Mouse (Mus musculus) E14TG2a.4 (cell line): ENCODE results near the gene Cd33.

Experiments
- H3K27me3 ChIP-seq: 2 replicates; pipeline ENCODE4 v1.6.1; 2014; ENCODE audit warnings: low read length, control low read depth; ENCODE audit not compliant: insufficient read depth
- H3K36me3 ChIP-seq: 2 replicates; pipeline ENCODE4 v1.6.1; 2014; ENCODE audit warnings: low read length, control low read depth; ENCODE audit not compliant: insufficient read depth
- H3K4me1 ChIP-seq: replicated peaks from 2 replicates; pipeline ENCODE4 v1.6.1; 2014; ENCODE audit warnings: low read depth, low read length, control low read depth
- H3K4me3 ChIP-seq: replicated peaks from 2 replicates; pipeline ENCODE4 v1.5.1; 2014; ENCODE audit warnings: mild to moderate bottlenecking, low read length
- H3K9me3 ChIP-seq: 2 replicates; pipeline ENCODE4 v1.6.1; 2014; ENCODE audit warnings: low read length, control low read depth
- CTCF ChIP-seq: conservative IDR thresholded peaks from 2 replicates; pipeline ENCODE4 v1.5.1; 2014; ENCODE audit warnings: low read length
- NANOG ChIP-seq: IDR thresholded peaks from 2 replicates; pipeline ENCODE4 v1.6.1; 2014; ENCODE audit warnings: borderline replicate concordance, low read length, mixed read lengths
- POU5F1 ChIP-seq: IDR thresholded peaks from 2 replicates; pipeline ENCODE4 v1.6.1; 2014; ENCODE audit warnings: low read length, borderline replicate concordance

The Cd33 gene

GRCm38 (mm10) chr7:43490861-43491260 lies 53.4 kb downstream of the Cd33 start:
- 0 out of 2 replicates have a peak overlapping the region, but pooled peaks have one; percentile 72 for H3K4me3 ChIP-seq
- peaks cover 28% of the 10 kb centered on the region for H3K4me1 ChIP-seq
- H3K27me3 ChIP-seq: peaks cover 83% of the 10 kb centered on the region
- H3K9me3 ChIP-seq: no peaks in the 10 kb centered on the region
- no peaks in the 10 kb centered on the region for H3K36me3 ChIP-seq
- TF ChIP-seq CTCF (no peak), POU5F1 (no peak), NANOG (no peak)

GRCm38 (mm10) chr7:43490182-43490584 lies 54.0 kb downstream of the Cd33 start:
- peak overlapping the region; percentile 72 for H3K4me3 ChIP-seq
- no peaks in the 10 kb centered on the region for H3K36me3 ChIP-seq
- H3K27me3 ChIP-seq: peaks cover 83% of the 10 kb centered on the region
- no peak for TF ChIP-seq CTCF
- TF ChIP-seq NANOG: no peak
- no peak for TF ChIP-seq POU5F1
- peaks cover 24% of the 10 kb centered on the region for H3K4me1 ChIP-seq
- H3K9me3 ChIP-seq: no peaks in the 10 kb centered on the region

DNA sequence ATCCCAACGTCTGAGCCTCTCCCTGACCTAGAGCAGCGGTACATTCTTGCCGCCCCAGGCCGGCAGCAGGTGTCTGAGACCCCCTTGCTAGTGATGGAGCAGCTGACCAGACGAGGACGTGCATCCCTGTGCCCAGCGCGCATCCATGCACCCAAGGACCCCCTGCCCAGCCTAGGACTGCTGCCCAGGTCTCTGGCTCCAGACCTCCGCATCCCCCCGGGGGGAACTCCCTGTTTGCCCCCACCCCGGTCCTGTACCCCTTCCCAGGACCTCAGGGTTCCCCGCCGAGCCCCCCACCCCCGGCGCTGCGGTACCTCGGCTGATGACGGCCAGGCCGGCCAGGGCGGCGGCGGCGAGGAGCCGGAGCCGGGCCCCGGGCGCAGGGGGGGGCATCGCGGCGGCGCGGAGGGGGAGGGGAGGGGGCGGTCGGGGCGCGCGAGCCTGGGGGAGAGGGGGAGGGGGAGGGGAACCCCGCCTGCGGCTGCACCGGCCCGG lies 54.5 kb downstream of the Cd33 start, which contains the start of gene Iglon5:
Gene Iglon5 (minus strand): TSS at position 445 of the 495 bp plus-strand sequence.
- Histone ChIP-seq H3K36me3 (no peaks in the 10 kb centered on the region), H3K4me1 (peaks cover 24% of the 10 kb centered on the region), H3K9me3 (no peaks in the 10 kb centered on the region), H3K4me3 (peak within 1 kb of the TSS; percentile 72), H3K27me3 (peaks cover 84% of the 10 kb centered on the region)
- no peak for TF ChIP-seq NANOG
- TF ChIP-seq CTCF: no peak
- TF ChIP-seq POU5F1: no peak

DNA sequence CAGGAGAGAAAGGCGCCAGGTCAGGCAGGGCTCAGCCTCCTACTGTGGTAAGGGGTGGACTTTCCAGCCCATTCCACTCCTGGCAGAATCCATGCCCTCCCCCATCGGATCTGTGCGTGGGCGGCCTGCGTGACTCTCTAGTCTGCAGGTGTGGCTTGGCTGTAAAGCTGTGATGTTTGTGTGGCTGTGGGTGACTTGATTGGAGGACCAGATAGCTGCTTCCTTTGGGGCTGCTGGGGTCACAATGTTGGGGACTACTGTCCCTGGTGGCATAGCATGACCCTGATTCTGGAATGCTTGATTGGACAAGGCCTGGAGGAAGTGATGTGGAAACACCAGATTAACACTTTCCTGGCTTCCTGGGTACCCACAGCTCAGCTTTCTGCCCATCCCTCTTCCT lies 55.6 kb downstream of the Cd33 start:
- H3K9me3 ChIP-seq: no peaks in the 10 kb centered on the region
- H3K27me3 ChIP-seq: peaks cover 78% of the 10 kb centered on the region
- peaks cover 24% of the 10 kb centered on the region for H3K4me1 ChIP-seq
- no peaks in the 10 kb centered on the region for H3K36me3 ChIP-seq
- H3K4me3 ChIP-seq: no peak overlapping the region
- no peak for TF ChIP-seq NANOG
- TF ChIP-seq POU5F1: no peak
- no peak for TF ChIP-seq CTCF

DNA sequence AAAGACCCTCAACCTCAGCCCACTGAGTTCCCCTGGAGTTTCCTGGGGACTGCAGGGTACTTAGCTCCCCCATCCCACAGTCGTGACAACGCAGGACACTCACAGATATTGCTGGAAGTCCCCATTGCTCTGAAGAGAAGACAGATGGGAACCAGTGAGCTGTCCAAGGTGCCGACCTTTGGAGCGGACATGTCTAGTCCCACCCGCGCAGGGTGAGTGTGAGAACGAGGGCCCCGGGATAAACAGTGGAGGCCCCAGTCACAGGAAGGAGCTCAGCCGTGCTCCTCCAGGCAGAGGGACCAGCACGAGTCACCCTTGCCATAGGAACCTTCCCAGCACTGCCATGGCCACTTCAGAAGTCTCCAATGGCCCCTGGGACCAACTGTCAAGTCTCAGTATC lies 61.0 kb downstream of the Cd33 start:
- Histone ChIP-seq H3K4me1 (peaks cover 8% of the 10 kb centered on the region), H3K36me3 (no peaks in the 10 kb centered on the region), H3K4me3 (no peak overlapping the region), H3K27me3 (peaks cover 53% of the 10 kb centered on the region), H3K9me3 (no peaks in the 10 kb centered on the region)
- TF ChIP-seq NANOG (no peak), POU5F1 (no peak), CTCF (no peak)

GRCm38 (mm10) chr7:43482090-43482716 lies 62.0 kb downstream of the Cd33 start:
- TF ChIP-seq POU5F1 (no peak), NANOG (no peak), CTCF (no peak)
- peaks cover 9% of the 10 kb centered on the region for H3K4me1 ChIP-seq
- no peaks in the 10 kb centered on the region for H3K9me3 ChIP-seq
- peaks cover 55% of the 10 kb centered on the region for H3K27me3 ChIP-seq
- no peak overlapping the region for H3K4me3 ChIP-seq
- H3K36me3 ChIP-seq: no peaks in the 10 kb centered on the region

DNA sequence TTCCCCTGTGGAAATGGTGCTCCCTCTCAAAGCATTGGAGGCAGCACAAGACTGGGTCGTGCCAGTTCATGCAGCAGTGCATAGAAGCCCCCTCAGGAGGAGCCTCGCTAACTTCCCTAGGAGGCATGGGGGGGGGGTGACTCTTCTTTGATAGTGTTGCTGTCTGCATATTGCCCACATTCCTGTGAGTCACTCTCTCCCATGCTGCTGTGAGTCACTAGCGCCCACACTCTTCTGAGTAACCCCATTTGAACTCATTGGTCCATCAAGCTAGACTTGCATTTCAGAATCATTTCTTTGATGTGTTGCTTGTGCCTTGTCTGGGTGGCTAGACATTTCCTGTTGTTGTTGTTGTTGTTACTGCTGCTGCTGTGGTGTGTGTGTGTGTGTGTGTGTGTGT lies 63.0 kb downstream of the Cd33 start:
- H3K27me3 ChIP-seq: peaks cover 56% of the 10 kb centered on the region
- H3K36me3 ChIP-seq: no peaks in the 10 kb centered on the region
- peaks cover 19% of the 10 kb centered on the region for H3K4me1 ChIP-seq
- no peak overlapping the region for H3K4me3 ChIP-seq
- TF ChIP-seq POU5F1 (no peak), CTCF (no peak), NANOG (no peak)
- H3K9me3 ChIP-seq: no peaks in the 10 kb centered on the region

- peaks cover 3% of the 10 kb centered on the region; the same call in 1 of the 2 replicates for H3K36me3 ChIP-seq
- peaks cover 23% of the 10 kb centered on the region for H3K4me1 ChIP-seq
- H3K4me3 ChIP-seq: peak overlapping the region; percentile 67
- TF ChIP-seq POU5F1: no peak
- TF ChIP-seq CTCF: no peak
- no peak for TF ChIP-seq NANOG
- H3K9me3 ChIP-seq: no peaks in the 10 kb centered on the region
- H3K27me3 ChIP-seq: peaks cover 62% of the 10 kb centered on the region
Measured at GRCm38 (mm10) chr7:43476376-43476775, 67.9 kb downstream of the Cd33 start.

- peaks cover 5% of the 10 kb centered on the region; the same call in 1 of the 2 replicates for H3K36me3 ChIP-seq
- H3K27me3 ChIP-seq: peaks cover 62% of the 10 kb centered on the region
- H3K4me1 ChIP-seq: peaks cover 23% of the 10 kb centered on the region
- TF ChIP-seq CTCF (no peak), NANOG (no peak), POU5F1 (no peak)
- no peaks in the 10 kb centered on the region for H3K9me3 ChIP-seq
- peak overlapping the region; percentile 67 for H3K4me3 ChIP-seq
Measured at GRCm38 (mm10) chr7:43475706-43476105, 68.5 kb downstream of the Cd33 start.
